Mouse (Mus musculus): ENCODE results near the gene C1qc. TPM values are rescaled to one million over a fixed set of nuclear protein-coding genes. Genes with fewer than 3 reads are reported as not detected.

The C1qc gene
- polyA plus RNA-seq, 1 experiment from 2014 or later = 34.2 TPM

DNA sequence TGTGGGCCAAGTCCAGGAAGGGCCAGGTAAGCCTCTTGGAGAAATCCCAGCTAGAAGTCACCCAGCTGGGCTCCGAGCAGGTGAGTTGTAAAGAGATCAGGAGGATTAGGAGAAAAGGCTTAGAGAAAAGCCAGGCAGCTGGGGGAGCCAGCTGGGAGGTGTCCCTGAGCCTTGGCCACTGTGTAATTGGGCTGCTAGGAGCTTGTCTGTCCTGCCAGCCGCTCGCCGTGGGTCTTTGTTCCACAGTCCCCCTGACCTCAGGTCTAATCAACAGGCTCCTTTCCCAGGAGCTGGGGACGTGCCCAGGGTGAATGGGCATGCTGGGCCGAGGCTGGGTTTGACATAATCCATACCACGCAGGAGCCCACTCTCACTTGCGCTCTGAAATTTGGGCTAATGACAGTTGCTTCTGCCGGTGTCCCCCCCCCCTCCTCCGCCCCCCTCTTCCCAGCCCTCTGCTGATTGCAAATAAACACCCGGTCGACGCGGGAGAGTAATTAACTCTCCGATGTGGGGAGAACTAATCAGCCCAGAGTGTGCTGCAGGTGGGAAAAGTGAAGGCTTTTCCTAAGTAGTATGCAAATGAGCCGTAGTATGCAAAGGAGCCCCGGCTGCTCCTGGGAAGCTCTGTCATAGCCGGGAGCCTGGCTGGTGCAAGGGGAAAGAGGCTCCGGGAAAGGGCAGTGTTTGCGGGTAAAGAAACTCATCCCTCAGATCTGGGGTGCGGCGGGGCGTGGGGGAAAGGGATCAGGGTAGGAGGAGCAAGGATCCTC, 12.1 kb upstream of the C1qc start:
- no peak overlapping the region for H3K9ac ChIP-seq (replicated peaks; ENCODE audit: low read depth, low read length)
- WGBS = 2% methylated on average over 22 of the region's 23 CpGs
- H3K9me3 ChIP-seq (ENCODE audit: control insufficient read depth, low read depth, low read length) = no peaks in the 10 kb centered on the region
- H3K4me1 ChIP-seq (ENCODE audit: control insufficient read depth, insufficient read depth, low read length) = no peaks in the 10 kb centered on the region
- no peak overlapping the region for H3K4me3 ChIP-seq (ENCODE audit: low read depth, low read length)
- ATAC-seq (ENCODE audit: insufficient number of reproducible peaks, insufficient read depth, low FRiP score, low read depth) = no peak
- no peak overlapping the region for H3K27ac ChIP-seq (ENCODE audit: low read length)
- H3K36me3 ChIP-seq (ENCODE audit: control insufficient read depth, insufficient read depth, low read length) = no peaks in the 10 kb centered on the region
- peaks cover 16% of the 10 kb centered on the region; the same call in 1 of the 2 replicates for H3K27me3 ChIP-seq (ENCODE audit: control insufficient read depth, insufficient read depth, low read length)
- H3K4me2 ChIP-seq (replicated peaks; ENCODE audit: low read depth, low read length) = no peak overlapping the region

DNA sequence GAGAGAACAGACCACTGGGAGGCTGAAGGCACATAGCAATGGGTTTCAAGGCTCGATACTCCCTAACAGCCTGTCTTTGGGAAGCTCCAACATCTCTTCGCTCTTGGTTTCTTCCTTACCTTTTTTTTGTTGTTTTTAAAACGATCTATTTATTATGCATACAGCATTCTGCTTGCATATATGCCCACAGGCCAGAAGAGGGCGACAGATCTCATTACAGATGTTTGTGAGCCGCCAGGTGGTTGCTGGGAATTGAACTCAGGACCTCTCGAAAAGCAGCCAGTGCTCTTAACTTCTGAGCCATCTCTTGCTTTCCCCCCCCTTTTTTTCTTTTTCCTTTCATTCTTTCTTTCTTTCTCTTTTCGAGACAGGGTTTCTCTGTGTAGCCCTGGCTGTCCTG, 6.3 kb upstream of the C1qc start:
- Histone ChIP-seq H3K27me3 (ENCODE audit: control insufficient read depth, insufficient read depth, low read length) (no peaks in the 10 kb centered on the region), H3K27ac (ENCODE audit: low read length) (no peak overlapping the region), H3K9me3 (ENCODE audit: control insufficient read depth, low read depth, low read length) (no peaks in the 10 kb centered on the region), H3K9ac (replicated peaks; ENCODE audit: low read depth, low read length) (no peak overlapping the region), H3K4me3 (ENCODE audit: low read depth, low read length) (no peak overlapping the region), H3K4me2 (replicated peaks; ENCODE audit: low read depth, low read length) (no peak overlapping the region), H3K4me1 (ENCODE audit: control insufficient read depth, insufficient read depth, low read length) (peaks cover 13% of the 10 kb centered on the region; the same call in 1 of the 2 replicates), H3K36me3 (ENCODE audit: control insufficient read depth, insufficient read depth, low read length) (no peaks in the 10 kb centered on the region)
- no peak for ATAC-seq (ENCODE audit: insufficient number of reproducible peaks, insufficient read depth, low FRiP score, low read depth)
- WGBS = 62% methylated on average over 7 of the region's 7 CpGs

DNA sequence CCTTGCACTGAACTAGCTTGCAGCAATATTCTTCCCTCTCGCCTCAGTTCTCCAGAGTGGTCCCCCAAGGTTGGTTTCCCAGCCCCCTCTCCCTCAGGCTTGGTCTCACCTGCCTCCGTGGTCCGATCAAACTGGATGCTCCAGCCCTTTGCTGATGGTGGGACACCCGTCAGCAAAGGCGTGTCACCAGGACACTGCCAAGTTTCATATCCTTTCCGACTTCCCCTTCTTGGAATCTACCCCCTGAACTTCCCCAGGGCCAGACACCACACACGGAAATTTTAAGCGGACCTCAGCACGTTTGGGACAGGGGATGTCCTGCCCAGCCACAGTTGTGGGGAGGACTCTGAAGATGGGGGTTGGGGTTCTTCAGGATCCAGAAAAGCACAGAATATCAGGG, 5.8 kb upstream of the C1qc start, which contains the start of gene C1qa:
Gene C1qa, minus strand, starts transcription at position 167 of the 400 bp plus-strand sequence.
- 68% methylated on average over 9 of the region's 9 CpGs for WGBS
- Histone ChIP-seq H3K9me3 (ENCODE audit: control insufficient read depth, low read depth, low read length) (no peaks in the 10 kb centered on the region), H3K4me2 (replicated peaks; ENCODE audit: low read depth, low read length) (no peak within 1 kb of the TSS), H3K9ac (replicated peaks; ENCODE audit: low read depth, low read length) (no peak within 1 kb of the TSS), H3K27ac (ENCODE audit: low read length) (peak within 1 kb of the TSS; percentile 30; the same call in 1 of the 2 replicates), H3K4me1 (ENCODE audit: control insufficient read depth, insufficient read depth, low read length) (peaks cover 13% of the 10 kb centered on the region; the same call in 1 of the 2 replicates), H3K36me3 (ENCODE audit: control insufficient read depth, insufficient read depth, low read length) (no peaks in the 10 kb centered on the region), H3K4me3 (ENCODE audit: low read depth, low read length) (no peak within 1 kb of the TSS), H3K27me3 (ENCODE audit: control insufficient read depth, insufficient read depth, low read length) (no peaks in the 10 kb centered on the region)
- ATAC-seq (ENCODE audit: insufficient number of reproducible peaks, insufficient read depth, low FRiP score, low read depth) = no peak

DNA sequence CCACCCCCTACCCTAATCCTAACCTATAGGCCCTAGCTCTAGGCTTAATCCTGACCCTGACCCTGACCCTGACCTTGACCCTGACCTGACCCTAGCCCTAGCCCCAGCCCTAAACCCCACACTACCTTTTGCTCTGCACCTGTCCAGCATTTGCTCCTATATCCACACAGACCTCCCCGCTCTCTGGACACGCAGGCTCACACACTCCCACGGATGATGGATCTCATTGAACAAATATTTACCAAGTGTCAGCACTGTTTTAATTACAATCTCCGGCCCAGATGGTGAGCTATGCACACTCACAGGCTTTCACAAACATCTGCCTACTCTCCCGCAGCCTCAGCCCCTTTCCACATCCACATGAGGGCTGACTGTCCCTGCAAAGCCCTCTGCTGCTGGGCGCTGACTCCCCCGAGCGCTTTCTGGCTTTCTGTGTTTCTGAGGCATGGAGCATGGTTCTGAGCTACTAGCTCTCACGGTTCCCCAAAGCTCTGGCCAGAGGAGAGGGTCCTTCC, 5.3 kb upstream of the C1qc start:
- peak; percentile 26; the same call in 1 of the 2 replicates for ATAC-seq (ENCODE audit: insufficient number of reproducible peaks, insufficient read depth, low FRiP score, low read depth)
- Histone ChIP-seq H3K36me3 (ENCODE audit: control insufficient read depth, insufficient read depth, low read length) (no peaks in the 10 kb centered on the region), H3K9me3 (ENCODE audit: control insufficient read depth, low read depth, low read length) (no peaks in the 10 kb centered on the region), H3K27me3 (ENCODE audit: control insufficient read depth, insufficient read depth, low read length) (no peaks in the 10 kb centered on the region), H3K27ac (ENCODE audit: low read length) (peak overlapping the region; percentile 30; the same call in 1 of the 2 replicates), H3K9ac (replicated peaks; ENCODE audit: low read depth, low read length) (no peak overlapping the region), H3K4me1 (ENCODE audit: control insufficient read depth, insufficient read depth, low read length) (peaks cover 13% of the 10 kb centered on the region; the same call in 1 of the 2 replicates), H3K4me3 (ENCODE audit: low read depth, low read length) (no peak overlapping the region), H3K4me2 (replicated peaks; ENCODE audit: low read depth, low read length) (no peak overlapping the region)
- 16% methylated on average over 9 of the region's 9 CpGs for WGBS

DNA sequence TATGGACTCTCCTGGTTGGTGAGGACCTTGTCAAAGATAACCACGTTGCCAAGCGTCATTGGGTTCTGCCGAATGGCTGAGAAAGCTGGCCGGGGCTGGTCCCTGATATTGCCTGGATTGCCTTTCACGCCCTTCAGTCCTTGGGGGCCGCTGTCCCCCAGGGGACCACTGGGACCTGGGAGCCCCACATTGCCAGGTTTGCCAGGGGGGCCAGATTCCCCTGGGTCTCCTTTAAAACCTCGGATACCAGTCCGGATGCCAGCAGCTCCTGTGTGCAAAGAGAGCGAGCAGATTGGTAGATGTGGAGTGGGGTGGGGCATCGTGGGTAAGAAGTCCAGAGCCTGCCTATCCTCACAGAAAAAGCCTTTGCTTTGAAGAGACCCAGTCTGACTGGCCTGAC, 3.6 kb upstream of the C1qc start:
- H3K27ac ChIP-seq (ENCODE audit: low read length) = no peak overlapping the region
- H3K4me2 ChIP-seq (replicated peaks; ENCODE audit: low read depth, low read length) = no peak overlapping the region
- WGBS = 27% methylated on average over 10 of the region's 10 CpGs
- no peak overlapping the region for H3K4me3 ChIP-seq (ENCODE audit: low read depth, low read length)
- H3K4me1 ChIP-seq (ENCODE audit: control insufficient read depth, insufficient read depth, low read length) = peaks cover 13% of the 10 kb centered on the region; the same call in 1 of the 2 replicates
- H3K36me3 ChIP-seq (ENCODE audit: control insufficient read depth, insufficient read depth, low read length) = no peaks in the 10 kb centered on the region
- no peak for ATAC-seq (ENCODE audit: insufficient number of reproducible peaks, insufficient read depth, low FRiP score, low read depth)
- H3K9ac ChIP-seq (replicated peaks; ENCODE audit: low read depth, low read length) = no peak overlapping the region
- H3K9me3 ChIP-seq (ENCODE audit: control insufficient read depth, low read depth, low read length) = no peaks in the 10 kb centered on the region
- H3K27me3 ChIP-seq (ENCODE audit: control insufficient read depth, insufficient read depth, low read length) = no peaks in the 10 kb centered on the region

DNA sequence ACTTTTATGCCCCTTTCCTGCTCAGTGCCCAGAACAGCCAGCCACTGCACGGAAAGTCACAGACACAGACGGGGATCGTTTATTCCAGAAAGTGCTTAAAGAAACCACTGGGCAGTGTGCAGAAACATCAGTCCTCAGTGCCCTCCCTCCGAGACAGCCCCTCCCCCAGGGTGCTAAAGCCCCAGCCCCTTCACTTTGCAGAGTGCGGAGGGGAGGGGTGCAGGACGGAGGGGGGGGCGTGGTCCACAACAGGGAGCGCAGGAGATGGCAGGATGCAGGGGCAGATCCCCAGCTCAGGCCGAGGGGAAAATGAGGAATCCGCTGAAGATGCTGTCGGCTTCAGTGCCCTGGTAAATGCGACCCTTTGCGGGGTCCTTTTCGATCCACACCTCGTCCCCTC, 3.0 kb upstream of the C1qc start:
- WGBS = 3% methylated on average over 15 of the region's 15 CpGs
- no peak overlapping the region for H3K27ac ChIP-seq (ENCODE audit: low read length)
- H3K4me2 ChIP-seq (replicated peaks; ENCODE audit: low read depth, low read length) = no peak overlapping the region
- H3K9me3 ChIP-seq (ENCODE audit: control insufficient read depth, low read depth, low read length) = no peaks in the 10 kb centered on the region
- no peaks in the 10 kb centered on the region for H3K36me3 ChIP-seq (ENCODE audit: control insufficient read depth, insufficient read depth, low read length)
- peaks cover 13% of the 10 kb centered on the region; the same call in 1 of the 2 replicates for H3K4me1 ChIP-seq (ENCODE audit: control insufficient read depth, insufficient read depth, low read length)
- H3K9ac ChIP-seq (replicated peaks; ENCODE audit: low read depth, low read length) = no peak overlapping the region
- H3K4me3 ChIP-seq (ENCODE audit: low read depth, low read length) = no peak overlapping the region
- no peak for ATAC-seq (ENCODE audit: insufficient number of reproducible peaks, insufficient read depth, low FRiP score, low read depth)
- no peaks in the 10 kb centered on the region for H3K27me3 ChIP-seq (ENCODE audit: control insufficient read depth, insufficient read depth, low read length)

DNA sequence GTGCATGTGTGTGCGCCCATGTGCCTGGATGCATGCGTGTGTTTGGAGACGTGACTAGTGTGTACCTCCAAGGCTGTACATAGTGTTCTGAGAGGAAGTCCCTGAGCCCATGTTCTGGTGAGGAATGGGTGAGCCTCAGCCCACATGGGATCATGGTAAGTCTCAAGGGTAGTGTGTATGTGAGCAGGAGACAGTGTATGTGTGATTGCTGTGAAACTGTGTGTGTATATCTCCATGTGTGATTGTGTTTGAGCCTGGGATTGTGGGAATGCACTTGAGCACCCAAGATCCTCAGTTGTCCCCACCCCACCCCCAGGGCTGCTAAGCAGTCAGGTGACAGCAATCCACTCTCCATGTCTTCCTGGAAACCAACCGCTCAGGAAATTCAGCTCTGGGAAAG, 2.0 kb upstream of the C1qc start:
- H3K9me3 ChIP-seq (ENCODE audit: control insufficient read depth, low read depth, low read length) = no peaks in the 10 kb centered on the region
- no peak overlapping the region for H3K9ac ChIP-seq (replicated peaks; ENCODE audit: low read depth, low read length)
- H3K27me3 ChIP-seq (ENCODE audit: control insufficient read depth, insufficient read depth, low read length) = no peaks in the 10 kb centered on the region
- 70% methylated on average over 4 of the region's 4 CpGs for WGBS
- H3K4me3 ChIP-seq (ENCODE audit: low read depth, low read length) = no peak overlapping the region
- no peak for ATAC-seq (ENCODE audit: insufficient number of reproducible peaks, insufficient read depth, low FRiP score, low read depth)
- peaks cover 13% of the 10 kb centered on the region; the same call in 1 of the 2 replicates for H3K4me1 ChIP-seq (ENCODE audit: control insufficient read depth, insufficient read depth, low read length)
- no peak overlapping the region for H3K27ac ChIP-seq (ENCODE audit: low read length)
- H3K4me2 ChIP-seq (replicated peaks; ENCODE audit: low read depth, low read length) = no peak overlapping the region
- H3K36me3 ChIP-seq (ENCODE audit: control insufficient read depth, insufficient read depth, low read length) = no peaks in the 10 kb centered on the region

DNA sequence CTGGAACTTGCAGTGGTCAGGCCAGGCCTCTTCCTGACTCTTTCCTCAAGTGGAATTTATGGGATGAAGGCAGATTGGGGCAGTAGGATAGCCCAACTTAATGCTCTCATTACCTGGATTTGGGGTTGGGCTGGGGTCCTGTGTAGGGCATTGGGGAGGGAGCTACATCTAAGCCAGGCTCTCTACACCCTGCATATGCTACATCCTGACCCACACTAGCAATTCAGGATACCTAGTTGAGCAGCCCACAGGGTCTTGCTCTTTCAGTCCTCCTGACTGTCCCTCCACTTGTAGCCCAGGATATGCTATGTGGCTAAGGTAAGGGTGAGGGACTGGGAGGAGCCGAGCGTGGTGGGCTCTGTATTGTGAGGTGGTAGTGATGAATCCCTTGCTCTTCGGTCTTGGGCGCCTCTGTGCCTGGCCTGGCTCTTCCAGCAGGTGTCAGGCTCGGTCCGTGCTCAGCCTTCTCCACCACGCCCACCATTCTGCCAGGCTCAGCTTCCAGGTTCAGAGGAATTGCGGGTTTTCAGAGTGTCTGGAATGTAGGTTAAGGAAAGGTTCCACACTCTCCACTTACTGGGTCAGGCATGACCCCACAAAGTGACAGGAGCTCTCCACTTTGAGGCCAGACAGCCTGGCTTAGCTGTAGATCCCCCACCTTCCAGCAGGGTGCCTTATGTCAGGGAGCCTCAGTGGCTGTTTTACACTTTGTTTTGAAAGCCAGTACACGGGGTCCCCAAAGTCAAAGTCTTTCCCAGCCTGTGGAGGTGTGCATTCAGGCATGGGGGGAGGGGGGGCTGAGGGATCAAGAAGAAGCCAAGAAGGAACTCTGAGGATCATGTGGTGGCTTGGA, 1.1 kb upstream of the C1qc start:
- no peak overlapping the region for H3K9ac ChIP-seq (replicated peaks; ENCODE audit: low read depth, low read length)
- no peak overlapping the region for H3K27ac ChIP-seq (ENCODE audit: low read length)
- H3K4me3 ChIP-seq (ENCODE audit: low read depth, low read length) = no peak overlapping the region
- H3K4me2 ChIP-seq (replicated peaks; ENCODE audit: low read depth, low read length) = no peak overlapping the region
- no peak for ATAC-seq (ENCODE audit: insufficient number of reproducible peaks, insufficient read depth, low FRiP score, low read depth)
- H3K27me3 ChIP-seq (ENCODE audit: control insufficient read depth, insufficient read depth, low read length) = no peaks in the 10 kb centered on the region
- no peaks in the 10 kb centered on the region for H3K9me3 ChIP-seq (ENCODE audit: control insufficient read depth, low read depth, low read length)
- peaks cover 13% of the 10 kb centered on the region; the same call in 1 of the 2 replicates for H3K4me1 ChIP-seq (ENCODE audit: control insufficient read depth, insufficient read depth, low read length)
- 4% methylated on average over 9 of the region's 9 CpGs for WGBS
- H3K36me3 ChIP-seq (ENCODE audit: control insufficient read depth, insufficient read depth, low read length) = no peaks in the 10 kb centered on the region
